Mouse (Mus musculus): Measurements from ENCODE around the gene Agrp. TPM values are rescaled to one million over a fixed set of nuclear protein-coding genes. Genes with fewer than 3 reads are reported as not detected.

Gene Agrp
- total RNA-seq, 4 experiments from 2014 or later, result not detected

DNA sequence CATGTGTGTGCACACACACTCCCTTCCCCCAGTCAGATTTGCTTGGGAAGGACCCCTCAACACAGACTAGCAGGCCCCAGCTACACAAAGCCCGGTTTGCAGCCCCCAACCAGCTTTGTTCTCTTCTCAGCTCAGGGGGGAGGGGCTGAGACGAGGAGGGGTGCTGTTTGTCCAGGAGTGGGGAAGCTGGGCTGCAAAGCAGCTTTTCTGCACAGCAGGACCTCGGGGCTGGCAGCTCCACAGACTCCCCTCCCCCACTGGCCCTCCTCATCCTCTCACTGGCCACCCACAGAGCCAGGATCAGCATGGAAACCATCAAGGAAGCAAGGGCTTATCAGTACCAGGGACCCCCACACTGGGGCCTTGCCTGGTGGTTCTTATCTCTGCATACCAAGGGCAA is 116.1 kb downstream of the Agrp start:
- no peak for DNase-seq (ENCODE audit: low spot score in 2 of 2)

DNA sequence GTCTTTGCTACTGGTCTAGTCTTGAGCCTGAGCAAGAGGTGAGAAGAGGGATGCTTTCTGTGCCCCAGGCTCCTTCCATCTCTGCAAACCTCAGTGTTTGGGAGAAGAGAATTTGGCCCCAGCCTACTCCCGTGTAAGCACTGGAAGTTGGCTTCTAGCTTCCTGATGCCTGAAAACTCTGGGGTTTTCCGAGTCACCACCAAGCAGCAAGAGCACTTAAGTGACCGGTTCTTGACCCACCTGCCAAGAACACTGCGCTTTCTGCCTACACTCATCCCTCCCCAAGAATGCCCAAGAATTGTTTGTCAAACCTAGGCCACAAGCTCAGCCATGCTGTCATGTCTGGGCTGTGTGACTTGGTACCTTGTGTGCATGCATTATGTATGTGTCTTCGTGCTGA is 116.7 kb downstream of the Agrp start:
- no peak for DNase-seq (ENCODE audit: low spot score in 2 of 2)

DNA sequence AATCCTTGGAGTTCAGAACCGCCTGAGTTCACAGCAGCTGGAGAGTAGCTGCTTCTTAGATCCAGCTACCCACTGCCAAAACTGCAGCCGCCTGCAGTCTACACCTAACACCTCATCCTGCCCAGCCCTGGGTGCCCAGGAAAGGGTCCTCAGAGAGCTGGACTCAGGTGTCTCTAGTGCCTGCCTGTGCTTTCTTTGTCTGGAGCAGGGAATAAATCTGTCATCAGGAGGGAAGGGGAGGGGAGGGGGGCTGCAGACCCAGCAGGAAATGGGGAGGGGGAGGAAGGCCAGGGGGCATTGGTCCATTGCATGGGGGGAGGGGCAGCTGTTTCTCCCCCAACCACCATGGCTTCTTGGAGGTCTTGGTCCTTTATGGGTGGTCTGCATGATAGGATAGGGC is 117.6 kb downstream of the Agrp start:
- DNase-seq (ENCODE audit: low spot score in 2 of 2), result no peak

DNA sequence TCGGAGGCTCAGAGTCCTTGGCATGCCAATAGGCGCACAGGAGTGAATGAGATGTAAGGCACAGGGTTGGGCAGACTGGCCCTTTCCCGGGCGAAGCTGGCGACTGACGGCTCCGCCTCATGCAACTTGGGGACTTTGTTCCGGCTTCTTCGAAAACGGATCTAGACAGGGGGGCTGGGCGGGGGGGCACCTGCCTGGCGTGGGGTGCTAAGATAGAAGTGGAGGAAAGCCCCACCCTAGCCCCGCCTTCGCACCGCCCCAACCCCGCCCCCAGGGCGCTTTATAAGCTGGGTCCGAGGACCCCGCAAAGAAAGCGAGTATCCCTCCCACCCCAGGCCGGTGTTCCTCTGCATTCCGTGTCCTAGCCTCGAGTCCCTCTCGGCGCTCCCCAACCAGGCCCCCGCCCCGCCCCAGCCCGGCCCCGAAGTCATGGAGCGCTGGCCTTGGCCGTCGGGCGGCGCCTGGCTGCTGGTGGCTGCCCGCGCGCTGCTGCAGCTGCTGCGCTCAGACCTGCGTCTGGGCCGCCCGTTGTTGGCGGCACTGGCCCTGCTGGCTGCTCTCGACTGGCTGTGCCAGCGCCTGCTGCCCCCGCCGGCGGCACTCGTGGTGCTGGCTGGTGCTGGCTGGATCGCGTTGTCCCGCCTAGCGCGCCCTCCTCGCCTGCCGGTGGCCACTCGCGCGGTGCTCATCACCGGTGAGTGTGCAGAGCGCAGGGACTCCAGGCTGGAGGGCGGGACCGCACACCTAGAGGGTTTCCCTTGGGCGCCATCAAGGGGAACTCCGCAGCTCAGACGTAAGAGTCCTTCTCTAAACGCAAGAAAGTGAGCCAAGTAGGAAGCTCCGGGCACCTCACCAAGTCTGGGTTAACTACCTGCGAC is 118.5 kb downstream of the Agrp start, which contains the start of gene Hsd11b2:
Hsd11b2 (plus strand) TSS at position 320 of the 878 bp plus-strand sequence.
- peak in 1 of 2 experiments; percentile 55 for DNase-seq (ENCODE audit: low spot score in 2 of 2)

DNA sequence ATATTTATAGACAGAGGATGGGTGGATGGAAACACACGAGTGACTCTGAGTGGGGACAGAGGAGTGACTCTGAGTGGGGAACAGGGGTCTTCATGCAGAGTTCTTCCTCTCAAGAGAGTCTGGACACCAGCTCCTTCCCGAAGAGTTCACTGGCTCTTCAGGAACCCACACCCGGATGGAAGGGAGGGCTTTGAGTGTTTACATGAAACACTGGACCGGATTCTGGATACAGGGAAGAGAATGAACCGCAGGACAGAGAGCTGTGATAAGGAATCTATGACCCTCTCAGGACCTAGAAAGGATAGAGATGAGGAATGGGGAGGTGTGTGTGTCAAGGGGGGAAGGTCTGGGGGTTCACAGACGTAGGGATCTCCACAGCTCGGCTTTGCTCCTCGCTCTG is 119.8 kb downstream of the Agrp start:
- no peak for DNase-seq (ENCODE audit: low spot score in 2 of 2)

Small RNA genes within 50 kb of the gene (microRNA-seq; reads per million reads assigned to microRNA genes)
- not detected for gene Mir1966

Other genes starting within 250 kb of the Agrp start
- gene Kctd19, start 223.9 kb downstream of the Agrp start, total RNA-seq (2022), result under 1 TPM in 2 of 4 experiments, not detected in 2; 0.08 to 0.49 TPM
- gene Lrrc36, start 223.8 kb downstream of the Agrp start, total RNA-seq (2022), result under 1 TPM in 2 of 4 experiments, not detected in 2; 0.70 TPM
- 10 to 100 TPM; 22.7 to 38.8 (median 34.2) TPM for gene Tppp3, start 165.9 kb downstream of the Agrp start, total RNA-seq (2022)
- gene Zdhhc1, start 140.5 kb downstream of the Agrp start, total RNA-seq (2022), result 10 to 100 TPM; 10.3 to 11.7 (median 11.4) TPM
- gene Hsd11b2, start 118.6 kb downstream of the Agrp start, total RNA-seq (2022), result under 1 TPM in 2 of 4 experiments, not detected in 2; 0.12 to 0.62 TPM
- gene Atp6v0d1, start 71.3 kb downstream of the Agrp start, total RNA-seq (2022), result 10 to 100 TPM; 42.2 to 45.3 (median 44.1) TPM
- 10 to 100 TPM; 15.8 to 17.2 (median 16.6) TPM for gene Ripor1, start 32.1 kb downstream of the Agrp start, total RNA-seq (2022)
- gene Ctcf, start 825 bp downstream of the Agrp start, total RNA-seq (2022), result 10 to 100 TPM; 32.9 to 39.2 (median 34.2) TPM
- gene Carmil2, start 48.9 kb upstream of the Agrp start, total RNA-seq (2022), result not detected
- 1 to 10 TPM; 3.4 to 5.8 (median 4.4) TPM for gene Acd, start 63.7 kb upstream of the Agrp start, total RNA-seq (2022)
- gene Pard6a, start 63.8 kb upstream of the Agrp start, total RNA-seq (2022), result 1 to 10 TPM; 5.5 to 8.1 (median 6.7) TPM
- gene 4933405L10Rik, start 70.3 kb upstream of the Agrp start, total RNA-seq (2022), result not detected
- gene Enkd1, start 70.8 kb upstream of the Agrp start, total RNA-seq (2022), result under 1 TPM; 0.48 to 0.54 (median 0.52) TPM
- 1 to 10 TPM; 7.0 to 9.1 (median 8.3) TPM for gene Gfod2, start 121.3 kb upstream of the Agrp start, total RNA-seq (2022)
- gene Ranbp10, start 190.0 kb upstream of the Agrp start, total RNA-seq (2022), result 10 to 100 TPM; 19.3 to 25.2 (median 23.0) TPM
- not detected for gene Tsnaxip1, start 190.3 kb upstream of the Agrp start, total RNA-seq (2022)
- 1 to 10 TPM in 1 of 4 experiments, under 1 TPM in 3; 0.31 to 1.4 (median 0.72) TPM for gene Cenpt, start 215.9 kb upstream of the Agrp start, total RNA-seq (2022)
- gene Thap11, start 217.7 kb upstream of the Agrp start, total RNA-seq (2022), result 10 to 100 TPM; 20.4 to 24.1 (median 22.0) TPM
- 10 to 100 TPM; 21.4 to 44.7 (median 25.5) TPM for gene Nutf2, start 223.2 kb upstream of the Agrp start, total RNA-seq (2022)
- 10 to 100 TPM; 18.8 to 21.9 (median 20.0) TPM for gene Edc4, start 243.5 kb upstream of the Agrp start, total RNA-seq (2022)